Mouse (Mus musculus) heart, embryonic 13.5 days (tissue): Measurements from ENCODE around the gene Scn2b. TPM values are rescaled to one million over a fixed set of nuclear protein-coding genes. Genes with fewer than 3 reads are reported as not detected.

Source experiments
- ATAC-seq: fragments of 200-750 bp; cut with Nextera tagmentation; 2 replicates; pipeline ENCODE4 v1.8.0; 2017; ENCODE audit warnings: moderate TSS enrichment; ENCODE audit not compliant: insufficient number of reproducible peaks, low FRiP score, low TSS enrichment; ENCODE audit errors: extremely low read depth
- H3K27ac ChIP-seq: fragments of 300-500 bp; sonication (generic); replicated peaks from 2 replicates; pipeline ENCODE4 v1.5.1; 2015; ENCODE audit warnings: moderate library complexity, mild to moderate bottlenecking, inconsistent platforms
- H3K27me3 ChIP-seq: fragments of 300-500 bp; sonication (generic); replicated peaks from 2 replicates; pipeline ENCODE4 v1.6.1; 2015; ENCODE audit warnings: mild to moderate bottlenecking, inconsistent platforms
- H3K36me3 ChIP-seq: fragments of 300-500 bp; sonication (generic); 2 replicates; pipeline ENCODE4 v1.6.1; 2015; ENCODE audit warnings: mild to moderate bottlenecking, inconsistent platforms
- H3K4me1 ChIP-seq: fragments of 300-500 bp; sonication (generic); 2 replicates; pipeline ENCODE4 v1.6.1; 2015; ENCODE audit warnings: inconsistent platforms
- H3K4me2 ChIP-seq: fragments of 300-500 bp; sonication (generic); 2 replicates; pipeline ENCODE4 v1.6.1; 2015; ENCODE audit warnings: inconsistent platforms, mild to moderate bottlenecking, moderate library complexity
- H3K4me3 ChIP-seq: fragments of 300-500 bp; sonication (generic); 2 replicates; pipeline ENCODE4 v1.5.1; 2015; ENCODE audit warnings: moderate library complexity, mild to moderate bottlenecking, inconsistent platforms
- H3K9ac ChIP-seq: fragments of 300-500 bp; sonication (generic); 2 replicates; pipeline ENCODE4 v1.6.1; 2015; ENCODE audit warnings: inconsistent platforms, mild to moderate bottlenecking, moderate library complexity
- H3K9me3 ChIP-seq: fragments of 300-500 bp; sonication (generic); 2 replicates; pipeline ENCODE4 v1.6.1; 2016; ENCODE audit warnings: inconsistent platforms
- WGBS: fragments of 180-500 bp; shearing (Covaris S2); methylation state at CpG from one replicate; pipeline ENCODE4 v1.1.7; 2015; ENCODE audit warnings: mixed read lengths; 5-methylcytosine and 5-hydroxymethylcytosine counted together
- polyA plus RNA-seq: library from polyadenylated mRNA; unstranded; fragments of >200 nt; fragmentation: Nextera tagmentation; extraction: Ambion mirVana; gene quantifications from 2 replicates; pipeline ENCODE4 v1.2.1, GENCODE M21; 2015

The Scn2b gene
- polyA plus RNA-seq, 1 experiment from 2014 or later: 1.5 TPM

GRCm38 (mm10) chr9:45097877-45098276, 19.7 kb upstream of the Scn2b start:
- H3K36me3 ChIP-seq: no peaks in the 10 kb centered on the region
- H3K27ac ChIP-seq: no peak overlapping the region
- H3K9me3 ChIP-seq: no peaks in the 10 kb centered on the region
- WGBS: 86% methylated on average over 5 of the region's 5 CpGs
- peaks cover 6% of the 10 kb centered on the region for H3K4me1 ChIP-seq
- no peak for ATAC-seq
- H3K4me3 ChIP-seq: no peak overlapping the region
- peaks cover 8% of the 10 kb centered on the region; the same call in 1 of the 2 replicates for H3K27me3 ChIP-seq
- H3K9ac ChIP-seq: no peak overlapping the region
- H3K4me2 ChIP-seq: no peak overlapping the region

DNA sequence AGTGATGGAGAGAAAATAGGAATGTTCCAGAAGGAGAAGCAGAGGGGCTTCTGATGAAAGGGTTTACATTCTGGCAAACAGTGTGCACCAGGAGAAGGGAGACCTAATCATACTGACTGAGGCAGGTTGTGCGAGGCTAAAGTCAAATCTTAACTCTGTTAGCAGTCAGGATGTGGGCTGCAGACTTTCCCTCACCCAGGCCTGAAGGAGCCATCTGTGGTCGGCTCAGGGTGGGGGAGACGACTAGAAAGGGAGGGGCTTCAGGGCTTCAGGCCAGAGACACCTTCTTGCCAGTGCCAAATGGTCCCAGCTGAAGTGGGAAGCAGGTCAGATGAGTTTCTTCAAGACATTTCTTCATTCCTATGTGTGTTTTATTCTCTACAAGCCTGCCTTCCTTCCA, 19.2 kb upstream of the Scn2b start:
- Histone ChIP-seq H3K36me3 (no peaks in the 10 kb centered on the region), H3K4me2 (no peak overlapping the region), H3K9me3 (no peaks in the 10 kb centered on the region), H3K27ac (no peak overlapping the region), H3K27me3 (peaks cover 8% of the 10 kb centered on the region; the same call in 1 of the 2 replicates), H3K4me1 (peaks cover 9% of the 10 kb centered on the region), H3K4me3 (no peak overlapping the region), H3K9ac (no peak overlapping the region)
- 32% methylated on average over 3 of the region's 3 CpGs for WGBS
- ATAC-seq: no peak

- no peak for ATAC-seq
- WGBS: 80% methylated on average over 1 of the region's 1 CpGs
- Histone ChIP-seq H3K27me3 (0 out of 2 replicates have a peak, but pooled peaks cover 2% of the 10 kb centered on the region), H3K9ac (no peak overlapping the region), H3K4me1 (peaks cover 17% of the 10 kb centered on the region), H3K36me3 (no peaks in the 10 kb centered on the region), H3K4me3 (no peak overlapping the region), H3K27ac (no peak overlapping the region), H3K4me2 (no peak overlapping the region), H3K9me3 (no peaks in the 10 kb centered on the region)
These were observed 15.1 kb upstream of the Scn2b start for GRCm38 (mm10) chr9:45102528-45102927.

DNA sequence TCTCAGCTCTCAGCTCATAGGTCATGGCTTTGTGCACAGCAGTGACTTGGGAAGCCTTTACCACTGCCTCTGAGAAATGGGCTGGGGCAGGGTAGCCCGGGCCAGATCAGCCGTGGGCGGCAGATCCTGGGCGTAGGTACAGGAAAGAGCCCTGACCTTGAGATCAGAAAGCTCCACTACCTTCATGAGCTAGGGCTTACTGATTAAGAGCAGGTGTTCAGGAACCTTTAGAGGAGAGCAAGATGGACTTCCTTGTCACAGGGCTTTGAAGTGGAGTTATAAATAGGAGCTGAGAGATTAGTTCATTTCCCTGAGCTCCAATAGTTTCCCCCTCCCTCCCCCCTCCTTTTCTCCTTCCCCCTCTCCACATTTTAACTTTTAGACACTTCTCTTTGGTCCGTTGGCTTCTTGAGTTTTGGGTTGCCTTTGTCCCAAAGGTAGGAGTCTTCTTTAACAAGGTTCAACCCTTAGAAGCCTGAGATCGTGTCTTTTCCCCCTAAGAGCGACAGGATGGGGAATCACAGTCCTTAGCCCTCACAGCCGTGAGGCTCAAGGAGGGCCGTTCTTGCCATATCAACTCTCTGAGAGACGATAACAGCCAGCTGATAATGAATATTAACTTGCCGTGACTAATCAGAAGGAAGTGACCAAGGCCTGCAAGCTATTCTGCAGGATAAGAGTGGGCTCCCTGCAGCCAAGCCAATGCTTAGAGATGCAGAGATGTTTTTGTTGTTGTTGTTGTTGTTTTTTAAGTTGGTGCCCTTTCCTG, 14.2 kb upstream of the Scn2b start:
- H3K9me3 ChIP-seq: no peaks in the 10 kb centered on the region
- 18% methylated on average over 11 of the region's 11 CpGs for WGBS
- H3K36me3 ChIP-seq: no peaks in the 10 kb centered on the region
- ATAC-seq: no peak
- H3K27ac ChIP-seq: no peak overlapping the region
- no peak overlapping the region for H3K9ac ChIP-seq
- peaks cover 17% of the 10 kb centered on the region for H3K4me1 ChIP-seq
- peak overlapping the region; percentile 13; the same call in 1 of the 2 replicates for H3K4me2 ChIP-seq
- H3K4me3 ChIP-seq: no peak overlapping the region
- 0 out of 2 replicates have a peak, but pooled peaks cover under 1% of the 10 kb centered on the region for H3K27me3 ChIP-seq

DNA sequence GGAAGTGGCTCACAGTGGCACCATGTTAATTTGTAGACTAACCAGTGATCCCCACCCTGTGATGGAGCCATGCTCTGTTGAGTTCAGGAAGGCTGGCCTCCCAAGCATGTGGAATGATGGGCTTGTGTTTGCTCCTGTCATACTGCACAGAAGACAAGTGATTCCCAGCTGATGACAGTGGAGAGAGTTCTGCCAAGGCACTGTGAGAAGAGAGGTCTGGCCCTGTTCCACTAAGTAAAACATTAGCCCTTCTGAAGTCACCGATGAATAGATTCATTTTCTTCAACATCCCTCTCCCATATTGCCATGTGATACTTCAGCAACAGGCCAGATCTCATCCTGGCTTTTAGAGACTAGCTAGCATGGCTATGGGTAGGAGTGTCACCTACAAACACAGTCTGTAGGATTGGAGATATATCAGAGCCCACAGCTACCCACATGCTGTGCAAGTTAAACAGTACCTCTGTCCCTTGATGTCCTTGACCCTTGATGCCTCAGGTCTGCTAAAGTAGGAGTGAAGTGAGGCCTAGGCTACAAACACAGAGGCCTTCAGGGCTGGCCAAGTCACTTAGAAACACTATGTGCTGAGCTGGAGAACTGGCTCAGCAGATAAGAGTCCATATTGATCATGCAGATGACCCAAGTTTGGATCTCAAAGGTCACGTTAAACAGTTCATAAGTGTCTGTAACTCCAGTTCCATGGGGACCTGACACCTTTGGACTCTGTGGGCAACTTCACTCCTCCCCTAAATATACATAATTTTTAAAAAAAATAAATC, 11.8 kb upstream of the Scn2b start:
- H3K9ac ChIP-seq: no peak overlapping the region
- H3K4me1 ChIP-seq: peaks cover 17% of the 10 kb centered on the region
- H3K27ac ChIP-seq: no peak overlapping the region
- WGBS: 77% methylated on average over 2 of the region's 2 CpGs
- no peak overlapping the region for H3K4me3 ChIP-seq
- H3K36me3 ChIP-seq: no peaks in the 10 kb centered on the region
- no peak overlapping the region for H3K4me2 ChIP-seq
- no peak for ATAC-seq
- 0 out of 2 replicates have a peak, but pooled peaks cover 3% of the 10 kb centered on the region for H3K27me3 ChIP-seq
- no peaks in the 10 kb centered on the region for H3K9me3 ChIP-seq

DNA sequence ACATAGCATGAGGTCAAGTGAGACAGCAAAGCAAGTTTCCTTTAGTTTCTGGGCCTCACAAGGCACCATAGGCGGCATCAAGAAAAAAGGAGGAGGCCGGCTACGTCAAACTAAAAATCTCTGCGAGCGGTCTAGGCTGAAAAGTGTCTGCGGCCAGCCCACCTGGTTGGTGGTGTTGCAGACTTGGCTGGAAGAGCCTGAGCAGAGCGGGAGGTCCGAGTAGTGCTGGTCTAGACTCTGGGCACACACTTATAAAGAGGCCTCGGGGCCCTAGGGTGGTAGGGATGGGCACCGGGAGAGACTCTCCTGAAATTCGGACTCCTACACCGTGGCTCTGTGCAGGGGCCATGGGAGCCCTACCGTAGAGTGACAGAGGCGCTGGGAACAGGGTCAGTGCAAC, 1.9 kb upstream of the Scn2b start:
- peak; percentile 27; the same call in 1 of the 2 replicates for ATAC-seq
- H3K9ac ChIP-seq: peak overlapping the region; percentile 64; the same call in 1 of the 2 replicates
- 4% methylated on average over 14 of the region's 14 CpGs for WGBS

GRCm38 (mm10) chr9:45116819-45117218, 763 bp upstream of the Scn2b start:
- H3K9me3 ChIP-seq: no peaks in the 10 kb centered on the region
- no peak overlapping the region for H3K9ac ChIP-seq
- WGBS: 65% methylated on average over 9 of the region's 9 CpGs
- no peak overlapping the region for H3K27ac ChIP-seq
- no peak overlapping the region for H3K4me2 ChIP-seq
- H3K4me3 ChIP-seq: no peak overlapping the region
- ATAC-seq: no peak
- H3K36me3 ChIP-seq: no peaks in the 10 kb centered on the region
- H3K27me3 ChIP-seq: peaks cover 35% of the 10 kb centered on the region
- peaks cover 12% of the 10 kb centered on the region for H3K4me1 ChIP-seq

More for the DNA sequence above, 1.9 kb upstream of the Scn2b start:
- Histone ChIP-seq H3K4me2 (peak overlapping the region; percentile 66), H3K9me3 (no peaks in the 10 kb centered on the region), H3K4me1 (peaks cover 11% of the 10 kb centered on the region), H3K27me3 (peaks cover 28% of the 10 kb centered on the region), H3K27ac (no peak overlapping the region), H3K36me3 (no peaks in the 10 kb centered on the region), H3K4me3 (peak overlapping the region; percentile 47)

GRCm38 (mm10) chr9:45118552-45118951, 970 bp downstream of the Scn2b start:
- H3K9me3 ChIP-seq: no peaks in the 10 kb centered on the region
- H3K36me3 ChIP-seq: no peaks in the 10 kb centered on the region
- ATAC-seq: no peak
- peak overlapping the region; percentile 73 for H3K4me3 ChIP-seq
- peaks cover 31% of the 10 kb centered on the region for H3K27me3 ChIP-seq
- H3K9ac ChIP-seq: peak overlapping the region; percentile 87
- H3K4me1 ChIP-seq: peaks cover 21% of the 10 kb centered on the region
- 24% methylated on average over 10 of the region's 10 CpGs for WGBS
- peak overlapping the region; percentile 75 for H3K4me2 ChIP-seq
- H3K27ac ChIP-seq: no peak overlapping the region

DNA sequence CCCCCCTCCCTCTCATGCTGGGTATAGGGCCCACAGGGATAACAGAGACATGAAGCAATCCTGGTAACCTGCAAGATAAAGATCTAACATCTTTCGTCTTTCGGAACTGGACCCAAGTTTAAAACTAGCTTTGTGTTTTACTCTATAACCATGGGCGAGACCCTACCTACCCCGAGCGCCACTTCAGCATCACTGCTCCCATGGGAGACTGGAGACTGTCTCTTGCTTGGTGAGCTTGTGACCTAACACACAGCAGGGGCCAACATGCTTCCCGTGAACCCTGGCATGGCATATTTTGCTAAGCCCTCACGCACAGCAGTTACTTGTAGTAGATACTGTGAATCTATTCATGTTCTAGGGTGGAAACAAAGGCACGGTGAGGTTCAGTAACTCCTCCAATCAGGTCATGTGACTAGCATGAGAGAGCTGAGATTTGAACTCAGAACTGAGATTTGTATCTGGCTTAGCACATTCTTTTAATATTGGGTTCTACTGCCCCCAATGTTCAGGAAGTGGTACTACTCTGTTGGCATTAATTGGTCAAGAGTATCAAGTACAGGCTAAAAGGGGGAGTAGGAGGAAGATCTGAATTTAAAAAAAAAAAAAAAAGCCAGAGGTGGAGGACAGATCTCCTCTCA, 1.9 kb downstream of the Scn2b start:
- no peak overlapping the region for H3K27ac ChIP-seq
- H3K9ac ChIP-seq: no peak overlapping the region
- peaks cover 27% of the 10 kb centered on the region for H3K27me3 ChIP-seq
- peak overlapping the region; percentile 75 for H3K4me2 ChIP-seq
- no peak for ATAC-seq
- H3K36me3 ChIP-seq: no peaks in the 10 kb centered on the region
- WGBS: 86% methylated on average over 8 of the region's 8 CpGs
- H3K9me3 ChIP-seq: no peaks in the 10 kb centered on the region
- peaks cover 21% of the 10 kb centered on the region for H3K4me1 ChIP-seq
- no peak overlapping the region for H3K4me3 ChIP-seq

- no peaks in the 10 kb centered on the region for H3K9me3 ChIP-seq
- peaks cover 21% of the 10 kb centered on the region for H3K4me1 ChIP-seq
- ATAC-seq: no peak
- WGBS: 78% methylated on average over 14 of the region's 14 CpGs
- no peak overlapping the region for H3K4me3 ChIP-seq
- H3K36me3 ChIP-seq: no peaks in the 10 kb centered on the region
- peaks cover 25% of the 10 kb centered on the region for H3K27me3 ChIP-seq
- no peak overlapping the region for H3K27ac ChIP-seq
- H3K9ac ChIP-seq: no peak overlapping the region
- H3K4me2 ChIP-seq: no peak overlapping the region
These were observed 2.5 kb downstream of the Scn2b start for GRCm38 (mm10) chr9:45119954-45120530.

DNA sequence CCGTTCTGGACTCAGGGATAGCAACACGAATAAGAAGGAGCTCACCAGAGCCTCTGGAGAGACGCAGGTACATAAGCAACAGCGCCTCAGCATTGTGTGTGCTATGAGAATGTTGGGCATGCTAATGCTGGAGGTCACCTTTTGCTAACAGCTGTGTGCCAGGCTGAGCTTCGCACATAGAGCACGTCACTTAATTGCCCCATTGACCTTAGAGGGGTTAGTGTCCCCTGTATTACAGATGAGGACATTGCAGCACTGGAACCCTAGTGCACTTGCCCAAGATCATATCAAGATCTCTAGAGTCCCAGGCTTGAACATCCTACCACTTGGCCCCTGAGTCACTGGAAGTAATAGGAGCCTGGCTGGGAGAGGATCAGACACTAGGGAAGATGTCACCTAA, 3.0 kb downstream of the Scn2b start:
- WGBS: 82% methylated on average over 6 of the region's 6 CpGs
- H3K36me3 ChIP-seq: 0 out of 2 replicates have a peak, but pooled peaks cover 3% of the 10 kb centered on the region
- no peaks in the 10 kb centered on the region for H3K9me3 ChIP-seq
- ATAC-seq: no peak
- peaks cover 21% of the 10 kb centered on the region for H3K27me3 ChIP-seq
- no peak overlapping the region for H3K27ac ChIP-seq
- no peak overlapping the region for H3K4me2 ChIP-seq
- H3K9ac ChIP-seq: no peak overlapping the region
- peaks cover 21% of the 10 kb centered on the region for H3K4me1 ChIP-seq
- H3K4me3 ChIP-seq: no peak overlapping the region
